Mouse (Mus musculus): ENCODE measurements around the gene 1520401A03Rik. TPM values are rescaled to one million over a fixed set of nuclear protein-coding genes. Genes with fewer than 3 reads are reported as not detected.
A peak's percentile ranks its signal among the peaks of the same experiment; 100 is the strongest.

1520401A03Rik gene
- polyA plus RNA-seq, 1 experiment from 2014 or later: 0.88 TPM

GRCm38 (mm10) chr17:23725477-23725876 lies 2.9 kb upstream of the 1520401A03Rik start:
- Histone ChIP-seq H3K27me3 (no peaks in the 10 kb centered on the region), H3K36me3 (no peaks in the 10 kb centered on the region), H3K9ac (peak overlapping the region; percentile 85), H3K9me3 (replicated peaks) (no peaks in the 10 kb centered on the region), H3K27ac (peak overlapping the region; percentile 92), H3K4me2 (peak overlapping the region; percentile 78), H3K4me3 (replicated peaks) (peak overlapping the region; percentile 97), H3K4me1 (peaks cover 17% of the 10 kb centered on the region)
- no peak for ATAC-seq (replicated peaks; ENCODE audit: low FRiP score)
- WGBS: 61% methylated on average over 4 of the region's 4 CpGs

- no peaks in the 10 kb centered on the region for H3K27me3 ChIP-seq
- H3K4me2 ChIP-seq: no peak overlapping the region
- H3K9ac ChIP-seq: no peak overlapping the region
- H3K4me1 ChIP-seq: peaks cover 9% of the 10 kb centered on the region
- WGBS: 73% methylated on average over 2 of the region's 2 CpGs
- no peak overlapping the region for H3K27ac ChIP-seq
- no peak for ATAC-seq (replicated peaks; ENCODE audit: low FRiP score)
- H3K36me3 ChIP-seq: no peaks in the 10 kb centered on the region
- no peak overlapping the region for H3K4me3 ChIP-seq (replicated peaks)
- H3K9me3 ChIP-seq (replicated peaks): no peaks in the 10 kb centered on the region
Measured at GRCm38 (mm10) chr17:23721886-23722285, 697 bp downstream of the 1520401A03Rik start.

- no peak overlapping the region for H3K27ac ChIP-seq
- no peak overlapping the region for H3K9ac ChIP-seq
- no peak overlapping the region for H3K4me3 ChIP-seq (replicated peaks)
- H3K27me3 ChIP-seq: no peaks in the 10 kb centered on the region
- no peak for ATAC-seq (replicated peaks; ENCODE audit: low FRiP score)
- no peaks in the 10 kb centered on the region for H3K9me3 ChIP-seq (replicated peaks)
- H3K4me2 ChIP-seq: no peak overlapping the region
- H3K4me1 ChIP-seq: no peaks in the 10 kb centered on the region
- no peaks in the 10 kb centered on the region for H3K36me3 ChIP-seq
- 43% methylated on average over 1 of the region's 1 CpGs for WGBS
Measured at GRCm38 (mm10) chr17:23719455-23719854, 3.1 kb downstream of the 1520401A03Rik start.

- H3K36me3 ChIP-seq: no peaks in the 10 kb centered on the region
- no peak overlapping the region for H3K9ac ChIP-seq
- no peaks in the 10 kb centered on the region for H3K27me3 ChIP-seq
- 58% methylated on average over 2 of the region's 2 CpGs for WGBS
- no peak overlapping the region for H3K27ac ChIP-seq
- no peak overlapping the region for H3K4me2 ChIP-seq
- no peaks in the 10 kb centered on the region for H3K4me1 ChIP-seq
- H3K9me3 ChIP-seq (replicated peaks): no peaks in the 10 kb centered on the region
- no peak for ATAC-seq (replicated peaks; ENCODE audit: low FRiP score)
- H3K4me3 ChIP-seq (replicated peaks): no peak overlapping the region
Measured at GRCm38 (mm10) chr17:23717003-23717402, 5.6 kb downstream of the 1520401A03Rik start.

GRCm38 (mm10) chr17:23706212-23706611 lies 16.4 kb downstream of the 1520401A03Rik start:
- no peak overlapping the region for H3K4me3 ChIP-seq (replicated peaks)
- peaks cover 9% of the 10 kb centered on the region; the same call in 1 of the 2 replicates for H3K4me1 ChIP-seq
- no peak overlapping the region for H3K27ac ChIP-seq
- H3K36me3 ChIP-seq: no peaks in the 10 kb centered on the region
- H3K9ac ChIP-seq: no peak overlapping the region
- H3K9me3 ChIP-seq (replicated peaks): no peaks in the 10 kb centered on the region
- 0% methylated on average over 3 of the region's 3 CpGs for WGBS
- H3K27me3 ChIP-seq: peaks cover 6% of the 10 kb centered on the region; the same call in 1 of the 2 replicates
- peak; percentile 55; the same call in 1 of the 2 replicates for ATAC-seq (replicated peaks; ENCODE audit: low FRiP score)
- no peak overlapping the region for H3K4me2 ChIP-seq

GRCm38 (mm10) chr17:23705525-23706104 lies 17.0 kb downstream of the 1520401A03Rik start:
- WGBS: 78% methylated on average over 7 of the region's 7 CpGs
- no peak overlapping the region for H3K4me3 ChIP-seq (replicated peaks)
- no peak overlapping the region for H3K27ac ChIP-seq
- H3K9ac ChIP-seq: no peak overlapping the region
- peaks cover 10% of the 10 kb centered on the region for H3K27me3 ChIP-seq
- no peak overlapping the region for H3K4me2 ChIP-seq
- peaks cover 9% of the 10 kb centered on the region; the same call in 1 of the 2 replicates for H3K4me1 ChIP-seq
- H3K9me3 ChIP-seq (replicated peaks): no peaks in the 10 kb centered on the region
- no peak for ATAC-seq (replicated peaks; ENCODE audit: low FRiP score)
- H3K36me3 ChIP-seq: no peaks in the 10 kb centered on the region

- Histone ChIP-seq H3K36me3 (no peaks in the 10 kb centered on the region), H3K27me3 (peaks cover 14% of the 10 kb centered on the region), H3K4me2 (no peak overlapping the region), H3K27ac (no peak overlapping the region), H3K9me3 (replicated peaks) (no peaks in the 10 kb centered on the region), H3K4me3 (replicated peaks) (no peak overlapping the region), H3K9ac (no peak overlapping the region), H3K4me1 (peaks cover 13% of the 10 kb centered on the region; the same call in 1 of the 2 replicates)
- 36% methylated on average over 7 of the region's 7 CpGs for WGBS
- ATAC-seq (replicated peaks; ENCODE audit: low FRiP score): no peak
Measured at GRCm38 (mm10) chr17:23704741-23705140, 17.8 kb downstream of the 1520401A03Rik start.

GRCm38 (mm10) chr17:23703301-23703700 lies 19.3 kb downstream of the 1520401A03Rik start:
- H3K9me3 ChIP-seq (replicated peaks): no peaks in the 10 kb centered on the region
- no peak overlapping the region for H3K4me2 ChIP-seq
- no peak for ATAC-seq (replicated peaks; ENCODE audit: low FRiP score)
- no peak overlapping the region for H3K9ac ChIP-seq
- 90% methylated on average over 9 of the region's 9 CpGs for WGBS
- H3K36me3 ChIP-seq: no peaks in the 10 kb centered on the region
- no peak overlapping the region for H3K4me3 ChIP-seq (replicated peaks)
- H3K27me3 ChIP-seq: peaks cover 28% of the 10 kb centered on the region
- H3K4me1 ChIP-seq: peaks cover 26% of the 10 kb centered on the region
- no peak overlapping the region for H3K27ac ChIP-seq

- no peaks in the 10 kb centered on the region for H3K9me3 ChIP-seq (replicated peaks)
- peak; percentile 93 for ATAC-seq (replicated peaks; ENCODE audit: low FRiP score)
- H3K4me2 ChIP-seq: peak overlapping the region; percentile 96
- peak overlapping the region; percentile 55 for H3K9ac ChIP-seq
- H3K4me3 ChIP-seq (replicated peaks): peak overlapping the region; percentile 69
- H3K4me1 ChIP-seq: peaks cover 40% of the 10 kb centered on the region
- H3K27ac ChIP-seq: peak overlapping the region; percentile 39; the same call in 1 of the 2 replicates
- peaks cover 30% of the 10 kb centered on the region for H3K27me3 ChIP-seq
- WGBS: under 1% methylated on average over 28 of the region's 28 CpGs
- no peaks in the 10 kb centered on the region for H3K36me3 ChIP-seq
Measured at GRCm38 (mm10) chr17:23700079-23700478, 22.5 kb downstream of the 1520401A03Rik start.

- peaks cover 30% of the 10 kb centered on the region for H3K27me3 ChIP-seq
- WGBS: under 1% methylated on average over 79 of the region's 101 CpGs
- H3K4me3 ChIP-seq (replicated peaks): peak overlapping the region; percentile 69
- peak overlapping the region; percentile 39 for H3K27ac ChIP-seq
- H3K4me2 ChIP-seq: peak overlapping the region; percentile 96
- ATAC-seq (replicated peaks; ENCODE audit: low FRiP score): peak; percentile 24
- peaks cover 43% of the 10 kb centered on the region for H3K4me1 ChIP-seq
- H3K9me3 ChIP-seq (replicated peaks): no peaks in the 10 kb centered on the region
- no peaks in the 10 kb centered on the region for H3K36me3 ChIP-seq
- H3K9ac ChIP-seq: peak overlapping the region; percentile 55
Measured at GRCm38 (mm10) chr17:23699131-23700077, 23.2 kb downstream of the 1520401A03Rik start.

GRCm38 (mm10) chr17:23695801-23696200 lies 26.8 kb downstream of the 1520401A03Rik start:
- H3K4me3 ChIP-seq (replicated peaks): no peak overlapping the region
- WGBS: 16% methylated on average over 3 of the region's 3 CpGs
- peaks cover 22% of the 10 kb centered on the region for H3K27me3 ChIP-seq
- H3K4me2 ChIP-seq: no peak overlapping the region
- peak overlapping the region; percentile 78 for H3K27ac ChIP-seq
- no peak overlapping the region for H3K9ac ChIP-seq
- no peaks in the 10 kb centered on the region for H3K9me3 ChIP-seq (replicated peaks)
- peak; percentile 70 for ATAC-seq (replicated peaks; ENCODE audit: low FRiP score)
- H3K4me1 ChIP-seq: peaks cover 48% of the 10 kb centered on the region
- H3K36me3 ChIP-seq: no peaks in the 10 kb centered on the region

- ATAC-seq (replicated peaks; ENCODE audit: low FRiP score): no peak
- Histone ChIP-seq H3K9me3 (replicated peaks) (no peaks in the 10 kb centered on the region), H3K27me3 (peaks cover 14% of the 10 kb centered on the region), H3K4me1 (peaks cover 42% of the 10 kb centered on the region), H3K36me3 (no peaks in the 10 kb centered on the region), H3K4me2 (no peak overlapping the region), H3K27ac (peak overlapping the region; percentile 78), H3K4me3 (replicated peaks) (no peak overlapping the region), H3K9ac (no peak overlapping the region)
- WGBS: 79% methylated on average over 1 of the region's 1 CpGs
Measured at GRCm38 (mm10) chr17:23694491-23694890, 28.1 kb downstream of the 1520401A03Rik start.
